Mouse (Mus musculus) hindbrain, postnatal 0 days (tissue): ENCODE measurements around the gene Cmtm8. TPM values are rescaled to one million over a fixed set of nuclear protein-coding genes. Genes with fewer than 3 reads are reported as not detected.

Experiments
- ATAC-seq: fragments of 200-750 bp; cut with Nextera tagmentation; 2 replicates; pipeline ENCODE4 v1.8.0; 2017; ENCODE audit warnings: mild to moderate bottlenecking, moderate TSS enrichment, moderate library complexity
- DNase-seq: peaks from one replicate; pipeline ENCODE4 v3.0.0-alpha.2; 2015; ENCODE audit warnings: low spot score
- H3K27ac ChIP-seq: fragments of 300-500 bp; sonication (generic); 2 replicates; pipeline ENCODE4 v1.5.1; 2014; ENCODE audit warnings: mild to moderate bottlenecking
- H3K27me3 ChIP-seq: fragments of 300-500 bp; sonication (generic); 2 replicates; pipeline ENCODE4 v1.6.1; 2014; ENCODE audit warnings: low read length, mixed read lengths; ENCODE audit not compliant: insufficient read depth
- H3K36me3 ChIP-seq: fragments of 300-500 bp; sonication (generic); 2 replicates; pipeline ENCODE4 v1.6.1; 2014; ENCODE audit warnings: low read length, mixed read lengths; ENCODE audit not compliant: insufficient read depth
- H3K4me1 ChIP-seq: fragments of 300-500 bp; sonication (generic); 2 replicates; pipeline ENCODE4 v1.6.1; 2014; ENCODE audit warnings: antibody characterized with exemption, low read length, mixed read lengths; ENCODE audit not compliant: insufficient read depth
- H3K4me2 ChIP-seq: fragments of 300-500 bp; sonication (generic); 2 replicates; pipeline ENCODE4 v1.6.1; 2014; ENCODE audit warnings: low read depth, mild to moderate bottlenecking, low read length, moderate library complexity, mixed read lengths
- H3K4me3 ChIP-seq: fragments of 300-500 bp; sonication (generic); 2 replicates; pipeline ENCODE4 v1.5.1; 2014; ENCODE audit warnings: low read length
- H3K9ac ChIP-seq: fragments of 300-500 bp; sonication (generic); replicated peaks from 2 replicates; pipeline ENCODE4 v1.6.1; 2014; ENCODE audit warnings: mild to moderate bottlenecking, low read length, moderate library complexity, mixed read lengths
- H3K9me3 ChIP-seq: fragments of 300-500 bp; sonication (generic); 2 replicates; pipeline ENCODE4 v1.6.1; 2016; ENCODE audit warnings: low read length, mixed read lengths
- CTCF ChIP-seq: IDR thresholded peaks from 2 replicates; pipeline ENCODE4 v1.5.1; 2016; ENCODE audit warnings: antibody characterized with exemption, control low read depth, low read depth
- WGBS: fragments of 180-500 bp; shearing (Covaris S2); extraction: QIAGEN DNeasy Blood & Tissue Kit; methylation state at CpG from one replicate; pipeline ENCODE4 v1.1.7; 2014; 5-methylcytosine and 5-hydroxymethylcytosine counted together
- polyA plus RNA-seq: library from polyadenylated mRNA; unstranded; fragments of >200 nt; fragmentation: Nextera tagmentation; extraction: Ambion mirVana; gene quantifications from 2 replicates; pipeline ENCODE4 v1.2.1, GENCODE M21; 2015
- total RNA-seq: library from RNA; depleted of rRNA; stranded (reverse); fragments of >200 nt; gene quantifications from 2 replicates; pipeline ENCODE4 v1.2.3, GENCODE M21; 2014

Cmtm8 gene
- total and polyA plus RNA-seq, 2 experiments from 2014 or later, result 5.9 to 6.6 TPM

DNA sequence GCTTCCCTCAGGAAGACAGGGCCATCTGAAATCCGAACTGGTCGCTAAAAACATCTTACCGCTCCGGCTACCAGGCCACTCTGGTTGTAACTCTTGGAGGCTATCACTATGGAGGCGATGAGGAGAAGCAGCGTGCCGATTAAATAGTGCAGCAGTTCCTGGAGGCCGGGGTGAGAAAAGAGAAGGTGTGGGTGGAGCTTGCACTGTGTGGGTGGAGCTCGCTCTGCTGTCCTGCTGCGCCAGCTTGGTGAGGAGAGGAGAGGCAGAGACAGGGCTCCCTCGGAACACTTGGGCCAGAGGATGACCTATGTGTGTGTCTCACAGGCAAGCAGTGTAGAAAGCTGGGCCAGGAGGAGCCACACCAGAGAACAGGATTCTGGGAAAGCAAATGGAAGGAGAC, 82.1 kb downstream of the Cmtm8 start:
- Histone ChIP-seq H3K4me1 (no peaks in the 10 kb centered on the region), H3K27me3 (no peaks in the 10 kb centered on the region), H3K4me2 (no peak overlapping the region), H3K9me3 (no peaks in the 10 kb centered on the region), H3K4me3 (no peak overlapping the region), H3K27ac (no peak overlapping the region), H3K36me3 (no peaks in the 10 kb centered on the region), H3K9ac (no peak overlapping the region)
- ATAC-seq (no peak), DNase-seq (no peak)
- WGBS, result 78% methylated on average over 11 of the region's 11 CpGs
- TF ChIP-seq CTCF, result no peak

DNA sequence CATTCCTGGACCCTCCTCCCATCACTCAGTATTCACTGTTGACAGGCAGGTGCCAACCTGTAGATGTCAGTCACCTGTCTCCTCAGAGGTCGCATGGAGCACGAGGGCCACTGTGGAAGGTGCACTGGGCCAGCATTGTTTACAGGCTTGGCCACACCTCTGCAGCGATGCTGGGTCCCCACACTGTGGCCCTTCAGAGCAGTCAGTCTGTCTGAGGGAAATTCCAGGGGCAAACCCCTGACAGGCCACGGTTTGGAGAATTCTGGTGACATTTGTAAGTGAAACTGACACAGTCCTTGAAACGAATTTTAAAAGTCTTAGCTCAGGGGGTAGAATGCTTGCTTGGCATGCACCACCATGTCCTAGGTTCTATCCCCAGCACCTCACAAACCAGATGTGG, 83.6 kb downstream of the Cmtm8 start:
- 81% methylated on average over 5 of the region's 5 CpGs for WGBS
- Histone ChIP-seq H3K27me3 (no peaks in the 10 kb centered on the region), H3K4me2 (no peak overlapping the region), H3K4me3 (no peak overlapping the region), H3K9ac (no peak overlapping the region), H3K4me1 (no peaks in the 10 kb centered on the region), H3K9me3 (no peaks in the 10 kb centered on the region), H3K27ac (no peak overlapping the region), H3K36me3 (no peaks in the 10 kb centered on the region)
- no peak for TF ChIP-seq CTCF
- ATAC-seq (no peak), DNase-seq (no peak)

DNA sequence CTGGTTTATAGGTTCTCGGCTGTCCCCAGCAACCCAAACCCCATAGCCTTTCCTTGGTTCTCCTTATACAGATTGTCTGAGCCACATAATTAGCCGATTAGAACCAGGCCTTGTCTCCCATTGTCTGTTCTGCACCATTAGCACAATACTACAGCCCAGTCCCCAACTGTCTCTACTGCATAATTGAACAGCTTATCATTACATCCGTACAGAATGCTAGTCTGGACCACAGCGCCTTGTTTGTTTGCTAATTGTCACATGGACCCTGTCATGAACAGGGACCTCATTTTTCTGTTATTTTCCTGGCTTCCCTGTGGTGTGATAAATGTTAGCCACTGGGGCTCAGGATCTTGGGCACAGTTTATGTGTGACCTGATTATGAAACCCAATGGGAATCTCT, 84.1 kb downstream of the Cmtm8 start:
- no peak for TF ChIP-seq CTCF
- WGBS, result 65% methylated on average over 4 of the region's 4 CpGs
- Histone ChIP-seq H3K9me3 (no peaks in the 10 kb centered on the region), H3K4me3 (no peak overlapping the region), H3K27ac (no peak overlapping the region), H3K4me2 (no peak overlapping the region), H3K27me3 (no peaks in the 10 kb centered on the region), H3K4me1 (no peaks in the 10 kb centered on the region), H3K9ac (no peak overlapping the region), H3K36me3 (no peaks in the 10 kb centered on the region)
- no peak for DNase-seq
- ATAC-seq, result no peak

DNA sequence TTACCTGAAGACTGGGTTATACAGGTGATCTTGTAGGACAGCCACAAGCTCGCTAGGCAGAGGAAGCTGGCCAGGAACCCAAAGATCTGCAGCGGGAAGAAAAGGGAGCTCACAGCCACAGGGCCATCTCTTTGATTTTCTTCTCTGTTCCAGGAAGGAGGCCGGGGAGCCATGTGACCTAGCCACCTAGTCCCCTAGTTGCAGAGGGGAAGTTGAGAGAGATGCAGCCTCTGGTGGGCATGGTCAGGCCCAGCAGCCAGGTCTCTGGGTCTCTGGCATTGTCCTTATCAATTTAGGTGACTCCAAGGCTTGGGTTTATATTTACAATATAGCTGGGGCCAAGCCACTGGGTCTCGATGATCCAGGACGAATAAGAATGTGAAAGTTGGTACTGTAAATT, 85.2 kb downstream of the Cmtm8 start:
- Histone ChIP-seq H3K36me3 (no peaks in the 10 kb centered on the region), H3K9ac (no peak overlapping the region), H3K4me2 (no peak overlapping the region), H3K27me3 (no peaks in the 10 kb centered on the region), H3K4me1 (no peaks in the 10 kb centered on the region), H3K9me3 (no peaks in the 10 kb centered on the region), H3K27ac (no peak overlapping the region), H3K4me3 (no peak overlapping the region)
- TF ChIP-seq CTCF, result no peak
- no peak for DNase-seq
- ATAC-seq, result no peak
- WGBS, result 86% methylated on average over 5 of the region's 5 CpGs

DNA sequence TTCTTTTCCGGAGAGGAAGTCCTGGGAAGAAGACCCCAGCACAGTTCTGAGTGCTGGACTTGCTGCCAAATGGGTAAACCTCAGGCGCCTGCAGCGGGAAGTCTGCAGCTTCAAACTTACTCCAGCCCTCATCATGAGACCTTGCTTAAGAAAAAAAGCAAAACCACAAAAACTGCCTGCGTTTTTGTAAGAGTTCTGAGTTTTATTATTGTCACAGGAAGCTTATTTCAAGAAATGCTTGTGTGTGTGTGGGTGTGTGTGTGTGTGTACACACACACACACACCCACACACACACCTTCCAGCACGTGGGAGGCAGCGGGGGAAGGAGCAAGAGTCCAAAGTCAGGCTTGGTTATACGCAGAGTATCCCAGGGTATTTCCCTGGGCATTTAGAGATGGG, 85.7 kb downstream of the Cmtm8 start:
- 76% methylated on average over 7 of the region's 7 CpGs for WGBS
- DNase-seq, result no peak
- Histone ChIP-seq H3K4me1 (no peaks in the 10 kb centered on the region), H3K9ac (no peak overlapping the region), H3K27ac (no peak overlapping the region), H3K4me3 (no peak overlapping the region), H3K9me3 (no peaks in the 10 kb centered on the region), H3K4me2 (no peak overlapping the region), H3K36me3 (no peaks in the 10 kb centered on the region), H3K27me3 (no peaks in the 10 kb centered on the region)
- TF ChIP-seq CTCF, result no peak
- no peak for ATAC-seq

DNA sequence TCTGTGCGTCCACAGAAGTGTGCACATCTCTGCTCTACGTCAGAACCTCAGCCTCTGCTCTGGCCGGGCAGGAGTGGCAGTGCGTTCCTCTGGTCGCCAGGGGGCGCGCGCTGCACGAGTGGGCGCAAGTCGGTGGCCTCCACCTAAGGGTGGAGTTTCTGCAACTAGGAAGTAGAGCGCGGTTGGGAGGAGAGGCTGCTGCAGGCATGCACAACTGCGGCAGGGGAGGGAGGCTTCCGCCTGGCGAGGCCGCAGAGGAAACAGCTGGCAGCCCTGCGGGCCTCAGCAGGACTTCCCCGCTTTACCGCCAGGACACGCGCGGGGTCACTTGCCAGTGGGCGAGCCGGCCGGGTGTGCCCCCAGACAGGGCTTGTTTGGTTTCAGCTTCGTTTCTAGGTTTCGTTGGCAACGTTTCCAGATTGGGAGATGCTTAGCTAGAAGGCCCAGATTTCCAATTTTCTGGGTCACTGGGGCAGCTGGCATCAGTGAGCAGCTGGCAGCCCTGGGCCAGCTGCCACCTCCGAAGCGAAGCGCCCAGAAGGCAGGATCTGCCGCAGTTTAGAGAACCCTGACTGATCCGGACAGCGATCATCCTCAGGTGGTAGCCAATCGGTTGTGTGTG, 91.0 kb downstream of the Cmtm8 start:
- H3K9me3 ChIP-seq, result no peaks in the 10 kb centered on the region
- 2% methylated on average over 36 of the region's 36 CpGs for WGBS
- peak; percentile 99 for TF ChIP-seq CTCF
- H3K36me3 ChIP-seq, result peaks cover 3% of the 10 kb centered on the region; the same call in 1 of the 2 replicates
- H3K27me3 ChIP-seq, result no peaks in the 10 kb centered on the region
- peak overlapping the region; percentile 54 for H3K9ac ChIP-seq
- peaks cover 3% of the 10 kb centered on the region; the same call in 1 of the 2 replicates for H3K4me1 ChIP-seq
- ATAC-seq (peak; percentile 92), DNase-seq (peak; percentile 93)
- peak overlapping the region; percentile 40 for H3K4me3 ChIP-seq
- peak overlapping the region; percentile 74 for H3K27ac ChIP-seq
- H3K4me2 ChIP-seq, result peak overlapping the region; percentile 65

DNA sequence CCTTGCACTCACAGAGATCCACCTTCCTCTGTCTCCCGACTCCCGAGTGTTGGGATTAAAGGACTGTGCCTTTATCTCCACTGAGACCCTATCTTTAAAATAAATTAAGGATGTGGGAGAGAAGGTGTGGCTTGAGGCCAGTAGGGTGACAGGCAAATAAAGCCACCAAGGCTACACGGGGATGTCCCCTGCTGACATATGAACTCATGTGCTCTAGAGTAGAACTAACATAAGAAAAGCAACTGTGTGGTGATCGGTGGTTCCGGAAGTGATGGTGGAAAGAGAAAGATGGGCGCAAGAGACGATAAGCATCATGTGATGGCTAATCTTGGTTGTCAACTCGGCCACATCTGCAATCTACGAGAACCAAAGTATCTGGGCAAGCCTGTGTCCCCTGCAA, 91.6 kb downstream of the Cmtm8 start:
- H3K36me3 ChIP-seq, result peaks cover 6% of the 10 kb centered on the region; the same call in 1 of the 2 replicates
- H3K27me3 ChIP-seq, result no peaks in the 10 kb centered on the region
- H3K4me1 ChIP-seq, result peaks cover 3% of the 10 kb centered on the region; the same call in 1 of the 2 replicates
- DNase-seq (no peak), ATAC-seq (no peak)
- H3K9me3 ChIP-seq, result no peaks in the 10 kb centered on the region
- H3K4me3 ChIP-seq, result peak overlapping the region; percentile 40; the same call in 1 of the 2 replicates
- WGBS, result 69% methylated on average over 9 of the region's 9 CpGs
- peak overlapping the region; percentile 65 for H3K4me2 ChIP-seq
- peak overlapping the region; percentile 74; the same call in 1 of the 2 replicates for H3K27ac ChIP-seq
- peak overlapping the region; percentile 54 for H3K9ac ChIP-seq
- TF ChIP-seq CTCF, result no peak
